Mouse (Mus musculus) mouse trophoblast stem cell (cell line): ENCODE measurements around the gene Rnh1.

Experiments used
- in situ Hi-C, 2 experiments: fragments of 300-500 bp; cut with MseI, MboI; formaldehyde crosslinking; loops; 2 replicates in 1 of 2; 3 replicates in 1 of 2; pipeline ENCODE4 v1.15.1; 2025

Rnh1 gene

GRCm38 (mm10) chr7:141167901-141168517, 4.6 kb downstream of the Rnh1 start:
- in situ Hi-C loops, result no loop called here

- in situ Hi-C loops, result no loop called here
Observed at GRCm38 (mm10) chr7:141164850-141165249, 7.8 kb downstream of the Rnh1 start.

GRCm38 (mm10) chr7:141164397-141164796, 8.3 kb downstream of the Rnh1 start:
- in situ Hi-C loops, result no loop called here

DNA sequence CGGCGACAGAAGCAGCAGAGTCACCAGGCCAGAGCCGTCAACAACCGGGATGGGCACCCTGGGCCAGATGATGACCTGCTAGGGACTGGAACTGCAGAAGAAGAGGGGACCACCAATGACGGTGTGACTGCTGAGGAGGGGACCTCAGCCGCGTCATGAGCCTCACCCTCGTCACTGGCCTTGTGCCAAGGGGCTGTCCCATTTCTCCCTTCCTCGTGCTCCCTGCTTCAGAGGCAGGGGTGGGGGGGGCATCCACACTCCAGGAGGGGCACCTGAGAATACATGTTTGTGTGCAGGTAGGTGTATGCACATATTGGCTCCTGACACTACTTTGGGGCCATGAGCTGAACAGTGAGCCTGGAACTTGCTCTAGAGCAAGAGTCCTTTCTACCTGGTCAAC, 17.3 kb downstream of the Rnh1 start:
- in situ Hi-C loops, result no loop called here

- in situ Hi-C loops, result no loop called here
Observed at GRCm38 (mm10) chr7:141148639-141149038, 24.0 kb downstream of the Rnh1 start.

- in situ Hi-C loops, result no loop called here
Observed at GRCm38 (mm10) chr7:141147044-141147443, 25.6 kb downstream of the Rnh1 start.

GRCm38 (mm10) chr7:141146043-141146595, 26.5 kb downstream of the Rnh1 start:
- in situ Hi-C loops, result no loop called here

- in situ Hi-C loops, result no loop called here
Observed at GRCm38 (mm10) chr7:141145403-141145802, 27.3 kb downstream of the Rnh1 start.

DNA sequence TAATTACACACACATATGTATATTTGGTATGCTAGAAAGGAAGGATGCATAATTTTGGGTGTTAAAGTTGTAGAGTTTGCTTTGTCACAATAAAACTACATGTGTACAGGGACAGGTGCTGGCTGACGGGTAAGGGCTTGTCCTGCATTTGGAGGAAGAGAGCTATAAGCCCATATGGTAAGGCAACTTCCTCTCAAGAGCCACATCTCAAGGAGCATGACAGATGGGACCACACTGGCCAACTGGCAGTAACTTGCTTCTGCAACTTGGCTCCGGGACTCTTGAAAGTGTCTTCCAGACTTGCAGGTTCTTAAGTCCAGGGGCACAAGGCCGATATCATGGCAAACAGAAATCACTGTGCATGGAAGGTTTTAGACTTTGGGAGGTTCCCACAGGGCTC, 28.0 kb downstream of the Rnh1 start:
- in situ Hi-C loops, result no loop called here

- in situ Hi-C loops, result no loop called here
Observed at GRCm38 (mm10) chr7:141143861-141144260, 28.8 kb downstream of the Rnh1 start.

DNA sequence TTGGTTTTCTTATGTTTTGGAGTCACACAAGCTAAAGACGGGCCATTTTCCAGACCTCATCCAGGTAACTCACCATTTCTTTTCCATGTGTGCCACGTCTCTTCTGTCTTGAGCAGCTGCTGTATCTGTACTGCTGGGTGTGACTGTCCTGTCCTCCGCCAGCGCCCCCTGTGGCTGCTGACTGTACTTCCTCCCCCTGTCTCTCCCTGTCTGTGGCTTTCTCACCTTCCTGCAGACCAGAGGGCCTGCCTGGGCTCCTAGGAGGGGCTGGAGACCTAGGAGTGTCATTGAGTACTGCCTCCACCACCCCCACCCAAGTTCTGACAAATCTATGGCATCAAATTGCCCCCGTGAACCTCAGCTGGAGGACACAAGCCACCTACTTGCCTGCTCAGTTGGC, 29.5 kb downstream of the Rnh1 start:
- in situ Hi-C loops, result no loop called here

DNA sequence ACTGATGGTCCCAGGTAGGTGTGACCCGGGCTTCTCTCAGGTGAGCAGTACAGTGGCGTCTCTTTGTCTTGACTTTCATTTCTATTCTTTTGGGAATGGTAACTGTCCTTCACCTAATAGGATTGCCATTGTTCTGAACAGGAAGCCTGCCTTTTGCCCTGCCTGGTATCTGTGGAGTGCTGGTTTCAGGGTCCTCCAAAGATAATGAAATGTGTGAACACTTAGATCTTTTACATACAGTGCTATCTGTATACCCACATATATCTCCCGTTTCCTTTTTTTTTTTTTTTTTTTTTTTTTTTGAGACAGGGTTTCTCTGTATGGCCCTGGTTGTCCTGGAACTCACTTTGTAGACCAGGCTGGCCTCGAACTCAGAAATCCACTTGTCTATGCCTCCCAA, 31.3 kb downstream of the Rnh1 start:
- in situ Hi-C loops, result no loop called here

DNA sequence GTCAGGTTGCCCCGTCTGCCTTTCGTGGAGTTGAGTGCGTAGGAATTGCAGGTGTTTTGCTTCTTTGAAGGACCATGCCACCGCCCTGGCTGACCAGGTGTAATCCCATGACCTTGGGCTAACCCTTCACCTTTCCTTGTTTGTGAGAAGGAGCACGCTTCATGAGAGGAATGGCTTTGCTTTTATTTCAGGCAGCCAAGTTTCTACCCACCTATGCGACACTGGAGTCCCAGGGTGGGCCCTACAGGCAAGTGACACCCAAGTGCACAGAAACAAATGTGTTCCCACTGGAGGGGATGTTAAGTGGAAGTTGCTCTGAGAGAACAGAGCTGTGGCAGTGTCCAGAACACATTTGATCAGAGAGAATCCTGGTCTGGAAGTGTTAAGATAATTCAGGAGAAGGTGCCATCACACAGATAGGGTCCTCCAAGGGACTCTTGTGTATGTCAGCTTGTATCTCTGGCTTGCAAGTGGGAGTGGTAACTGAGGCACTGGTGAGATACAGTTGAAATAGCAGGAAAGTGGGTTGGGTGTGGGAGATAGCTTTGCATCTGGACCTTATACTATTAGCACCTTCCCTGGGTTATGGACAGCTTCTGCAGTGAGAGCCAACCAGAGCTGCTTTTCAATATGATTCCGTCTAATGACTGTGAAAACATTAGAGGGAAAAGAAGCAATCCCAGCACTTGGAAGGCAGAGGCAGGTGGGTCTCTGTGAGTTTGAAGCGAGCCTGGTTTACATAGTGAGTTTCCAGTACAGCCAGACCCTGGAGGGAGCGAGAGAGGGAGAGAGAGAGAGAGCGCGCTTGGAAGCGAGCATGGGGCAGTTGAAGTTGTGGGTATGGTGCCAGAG, 40.5 kb downstream of the Rnh1 start:
- in situ Hi-C loops, result no loop called here

GRCm38 (mm10) chr7:141131024-141131820, 41.4 kb downstream of the Rnh1 start:
- in situ Hi-C loops, result no loop called here

DNA sequence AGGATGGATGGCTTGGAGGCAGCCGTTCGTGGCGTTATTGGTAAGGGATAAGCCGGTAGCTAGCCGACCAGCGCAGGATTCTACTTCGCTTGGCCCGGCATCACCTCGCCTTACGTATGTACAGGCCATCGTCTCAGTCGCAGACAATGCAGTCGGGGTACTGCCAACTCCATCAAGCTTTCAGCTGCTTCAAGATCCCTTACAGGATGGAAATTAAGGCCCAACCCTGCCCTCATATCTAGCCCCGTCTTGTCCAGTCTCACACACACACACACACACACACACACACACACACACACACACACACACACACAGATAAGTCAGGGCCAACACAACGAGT, 49.2 kb downstream of the Rnh1 start:
- in situ Hi-C loops, result no loop called here

- in situ Hi-C loops, result no loop called here
Observed at GRCm38 (mm10) chr7:141122689-141123516, 49.8 kb downstream of the Rnh1 start.

DNA sequence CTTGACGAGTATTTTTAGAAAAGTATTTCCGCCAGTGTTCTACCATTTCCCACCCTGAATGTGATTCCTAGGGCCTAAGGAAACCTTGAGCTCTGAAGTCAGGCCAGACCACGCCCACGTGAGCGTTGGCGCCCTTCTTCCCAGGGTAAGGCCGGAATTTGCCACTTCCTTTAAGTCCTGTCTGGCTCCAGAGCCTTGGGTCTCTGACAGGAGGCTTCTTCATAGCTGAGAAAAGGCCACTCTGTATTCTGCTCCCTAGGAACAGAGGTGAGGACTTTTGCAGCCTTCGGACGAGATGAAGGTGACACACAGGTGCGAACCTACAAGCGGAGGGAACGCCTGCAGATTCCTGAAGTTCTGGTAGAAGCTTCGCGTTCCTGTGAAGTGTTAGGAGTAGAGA, 50.4 kb downstream of the Rnh1 start, which contains the start of gene Ptdss2:
Gene Ptdss2 (plus strand): TSS at position 138 of the 400 bp plus-strand sequence.
- in situ Hi-C loops, result no loop called here

DNA sequence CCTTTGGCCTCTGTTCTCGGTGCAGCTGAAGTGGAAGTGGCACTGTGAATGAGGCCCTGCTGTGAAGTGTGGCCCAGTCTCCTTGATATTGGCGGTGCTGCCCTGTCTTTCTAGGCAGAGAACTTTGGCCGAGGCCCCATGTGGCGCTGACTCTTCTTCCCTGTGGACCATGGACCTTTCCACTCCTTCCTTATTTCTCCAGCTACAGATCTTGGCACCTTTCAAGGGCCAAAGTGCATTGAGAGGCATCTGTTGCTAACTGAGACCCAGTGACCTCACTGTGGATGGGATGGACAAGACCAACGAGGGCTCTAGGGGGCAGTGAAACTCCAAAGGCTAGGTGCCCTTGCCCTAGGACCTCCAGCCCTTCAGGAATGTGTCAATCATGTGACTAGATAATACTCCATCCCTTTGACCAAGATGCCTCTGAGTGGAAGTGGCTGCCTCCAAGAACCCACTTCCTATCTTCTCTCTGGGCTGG, 51.6 kb downstream of the Rnh1 start:
- in situ Hi-C loops, result no loop called here

GRCm38 (mm10) chr7:141120605-141121004, 52.1 kb downstream of the Rnh1 start:
- in situ Hi-C loops, result no loop called here

DNA sequence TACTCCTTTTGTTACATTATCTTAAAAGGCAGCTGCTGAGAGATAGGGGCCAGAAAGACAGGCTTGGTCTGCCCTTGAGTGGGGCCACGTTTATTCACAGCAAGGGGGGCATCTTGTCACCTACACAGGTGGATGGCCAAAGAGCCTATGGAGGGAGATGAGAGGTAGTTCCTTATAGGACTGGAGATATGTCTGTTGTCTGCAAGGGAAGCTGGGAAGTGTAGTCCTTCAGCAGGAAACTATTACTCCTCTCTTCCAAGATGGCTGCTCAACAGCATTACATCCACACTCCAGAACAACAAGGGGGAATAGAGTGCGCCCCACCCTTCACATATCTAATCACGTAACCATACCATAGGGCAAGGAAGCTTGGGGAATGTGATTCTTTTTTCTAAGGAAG, 53.2 kb downstream of the Rnh1 start:
- in situ Hi-C loops, result no loop called here

- in situ Hi-C loops, result no loop called here
Observed at GRCm38 (mm10) chr7:141117636-141118035, 55.0 kb downstream of the Rnh1 start, which contains the start of gene Ano9. Ano9 (minus strand) TSS chr7:141117806.
